Mouse (Mus musculus): ENCODE data around the gene Babam1.

Babam1 gene

GRCm38 (mm10) chr8:71396639-71397305 is at the start of gene Babam1:
Gene Babam1, plus strand, starts transcription at chr8:71396861.
- DNase-seq (ENCODE audit: low read depth, low spot score), result peak; percentile 86

- DNase-seq (ENCODE audit: low read depth, low spot score), result no peak
Observed at GRCm38 (mm10) chr8:71351117-71351516, 45.5 kb upstream of the Babam1 start.

- no peak for DNase-seq (ENCODE audit: low read depth, low spot score)
Observed at GRCm38 (mm10) chr8:71351520-71351919, 45.1 kb upstream of the Babam1 start.

GRCm38 (mm10) chr8:71358026-71358425 is 38.6 kb upstream of the Babam1 start:
- no peak for DNase-seq (ENCODE audit: low read depth, low spot score)

- DNase-seq (ENCODE audit: low read depth, low spot score), result peak; percentile 97
Observed at GRCm38 (mm10) chr8:71366771-71367528, 29.7 kb upstream of the Babam1 start, which contains the start of gene Use1. Gene Use1, plus strand, starts transcription at chr8:71366848.

GRCm38 (mm10) chr8:71367529-71368176 is 29.0 kb upstream of the Babam1 start:
- no peak for DNase-seq (ENCODE audit: low read depth, low spot score)

- DNase-seq (ENCODE audit: low read depth, low spot score), result no peak
Observed at GRCm38 (mm10) chr8:71368366-71368765, 28.3 kb upstream of the Babam1 start.

- no peak for DNase-seq (ENCODE audit: low read depth, low spot score)
Observed at GRCm38 (mm10) chr8:71369040-71369718, 27.5 kb upstream of the Babam1 start.

- no peak for DNase-seq (ENCODE audit: low read depth, low spot score)
Observed at GRCm38 (mm10) chr8:71370711-71371235, 25.9 kb upstream of the Babam1 start.

GRCm38 (mm10) chr8:71371236-71371848 is 25.3 kb upstream of the Babam1 start, which contains the start of gene Ocel1:
Gene Ocel1, plus strand, starts transcription at chr8:71371298.
- DNase-seq (ENCODE audit: low read depth, low spot score), result peak; percentile 100

GRCm38 (mm10) chr8:71372427-71372826 is 24.2 kb upstream of the Babam1 start:
- no peak for DNase-seq (ENCODE audit: low read depth, low spot score)

- no peak for DNase-seq (ENCODE audit: low read depth, low spot score)
Observed at GRCm38 (mm10) chr8:71373000-71373399, 23.7 kb upstream of the Babam1 start.

- DNase-seq (ENCODE audit: low read depth, low spot score), result no peak
Observed at GRCm38 (mm10) chr8:71374616-71375206, 21.9 kb upstream of the Babam1 start.

- no peak for DNase-seq (ENCODE audit: low read depth, low spot score)
Observed at GRCm38 (mm10) chr8:71375581-71376422, 20.9 kb upstream of the Babam1 start.

GRCm38 (mm10) chr8:71376423-71377030 is 20.1 kb upstream of the Babam1 start:
- DNase-seq (ENCODE audit: low read depth, low spot score), result no peak

GRCm38 (mm10) chr8:71379008-71379407 is 17.7 kb upstream of the Babam1 start:
- DNase-seq (ENCODE audit: low read depth, low spot score), result no peak

GRCm38 (mm10) chr8:71379512-71380075 is 17.1 kb upstream of the Babam1 start:
- DNase-seq (ENCODE audit: low read depth, low spot score), result no peak

- no peak for DNase-seq (ENCODE audit: low read depth, low spot score)
Observed at GRCm38 (mm10) chr8:71380178-71381171, 16.2 kb upstream of the Babam1 start.
